Mouse (Mus musculus) kidney, adult 2 months (tissue): ENCODE measurements around the gene Gm10300. TPM values are rescaled to one million over a fixed set of nuclear protein-coding genes. Genes with fewer than 3 reads are reported as not detected.
A peak's percentile ranks its signal among the peaks of the same experiment; 100 is the strongest.

Experiments used
- DNase-seq: peaks from one replicate; pipeline ENCODE4 v3.0.0; 2021
- H3K27ac ChIP-seq: fragments of 200-500 bp; 2 replicates; pipeline ENCODE4 v1.5.1; 2012; ENCODE audit warnings: low read depth, low read length, control low read depth, inconsistent platforms; ENCODE audit not compliant: insufficient read depth
- H3K27me3 ChIP-seq: fragments of 200-500 bp; replicated peaks from 2 replicates; pipeline ENCODE4 v1.6.1; 2012; ENCODE audit warnings: mild to moderate bottlenecking, moderate library complexity, low read length, inconsistent platforms; ENCODE audit not compliant: control insufficient read depth, insufficient read depth
- H3K36me3 ChIP-seq: fragments of 200-500 bp; 2 replicates; pipeline ENCODE4 v1.6.1; 2012; ENCODE audit warnings: mild to moderate bottlenecking, moderate library complexity, low read length, inconsistent platforms; ENCODE audit not compliant: control insufficient read depth, insufficient read depth
- H3K4me1 ChIP-seq: fragments of 200-500 bp; 2 replicates; pipeline ENCODE4 v1.6.1; 2011; ENCODE audit warnings: low read length; ENCODE audit not compliant: control insufficient read depth, insufficient read depth
- H3K4me3 ChIP-seq: fragments of 200-500 bp; 2 replicates; pipeline ENCODE4 v1.5.1; 2011; ENCODE audit warnings: mild to moderate bottlenecking, low read depth, low read length, control low read depth; ENCODE audit not compliant: insufficient read depth
- CTCF ChIP-seq: fragments of 200-500 bp; conservative IDR thresholded peaks from 2 replicates; pipeline ENCODE4 v1.5.1; 2011; ENCODE audit warnings: low read depth, mild to moderate bottlenecking, control low read depth, low read length, moderate library complexity, mixed read lengths; ENCODE audit not compliant: insufficient read depth, insufficient read length
- POLR2A ChIP-seq: fragments of 200-500 bp; IDR thresholded peaks from one replicate; pipeline ENCODE4 v1.6.1; 2011; ENCODE audit warnings: low read depth, low read length, control low read depth
- WGBS: fragments of 180-500 bp; shearing (Covaris S2); methylation state at CpG from one replicate; pipeline ENCODE4 v1.1.7; 2018; 5-methylcytosine and 5-hydroxymethylcytosine counted together
- polyA plus RNA-seq: library from polyadenylated mRNA; depleted of rRNA; stranded (reverse); fragments of >200 nt; gene quantifications from 2 replicates; pipeline ENCODE4 v1.2.3, GENCODE M21; 2012

Gm10300 gene
- polyA plus RNA-seq, 1 experiment = 0.09 TPM

DNA sequence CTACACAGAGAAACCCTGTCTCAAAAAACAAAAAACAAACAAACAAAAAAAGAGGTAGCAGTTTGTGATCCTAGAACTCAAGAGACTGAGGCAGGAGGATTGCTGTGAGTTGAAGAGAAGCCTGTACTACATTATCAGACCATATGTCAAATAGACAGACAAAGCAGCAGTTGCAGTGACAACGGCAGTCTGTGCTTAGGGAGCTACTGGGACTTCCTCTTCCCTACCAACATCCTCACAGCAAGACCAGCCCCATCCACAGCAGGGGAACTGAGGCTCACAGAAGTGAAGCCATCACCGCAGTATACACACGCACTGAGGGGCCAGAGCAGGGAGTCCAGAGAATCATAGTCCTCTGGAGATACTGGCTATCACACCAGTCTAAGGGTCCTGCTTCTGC is 8.9 kb upstream of the Gm10300 start:
- WGBS = 27% methylated on average over 3 of the region's 3 CpGs
- Histone ChIP-seq H3K4me1 (peaks cover 67% of the 10 kb centered on the region), H3K27me3 (no peaks in the 10 kb centered on the region), H3K27ac (peak overlapping the region; percentile 91), H3K4me3 (no peak overlapping the region), H3K36me3 (no peaks in the 10 kb centered on the region; the same call in 1 of the 2 replicates)
- TF ChIP-seq CTCF (no peak), POLR2A (no peak)
- DNase-seq = no peak

DNA sequence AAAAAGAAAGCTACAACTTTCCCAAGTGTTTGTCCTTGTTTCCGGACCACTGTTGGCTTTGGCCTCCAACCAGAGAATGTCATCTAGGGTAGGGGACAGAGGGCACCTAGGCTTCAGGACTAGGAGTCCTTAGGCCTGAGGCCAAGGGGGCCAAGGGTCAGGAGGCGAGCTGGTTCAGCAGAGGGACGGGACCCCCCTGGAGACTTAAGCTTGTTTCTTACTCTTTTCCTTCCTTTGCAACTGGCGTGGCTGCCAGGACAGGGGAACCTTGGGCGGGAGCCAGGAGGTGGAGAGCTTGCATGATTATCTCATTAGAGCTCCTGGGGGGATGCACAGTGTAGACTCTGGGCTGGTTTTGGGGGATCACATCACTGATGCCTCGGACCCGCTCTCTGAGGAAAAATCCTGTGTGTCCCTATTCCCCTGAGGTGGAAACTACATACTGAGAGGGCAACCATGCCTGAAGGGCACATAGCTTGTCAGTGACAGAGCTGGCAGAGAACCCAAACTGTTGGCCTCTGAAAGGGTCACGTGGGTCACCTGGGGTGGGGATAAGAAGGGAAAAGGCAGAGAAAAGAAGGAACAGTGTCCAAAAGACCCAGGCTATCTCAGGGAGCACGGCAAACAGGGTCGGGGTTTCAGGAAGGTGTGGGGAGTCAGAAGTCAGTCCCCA is 8.3 kb upstream of the Gm10300 start:
- DNase-seq = peak; percentile 96
- peaks cover 72% of the 10 kb centered on the region for H3K4me1 ChIP-seq
- H3K4me3 ChIP-seq = no peak overlapping the region
- no peaks in the 10 kb centered on the region; the same call in 1 of the 2 replicates for H3K36me3 ChIP-seq
- H3K27me3 ChIP-seq = no peaks in the 10 kb centered on the region
- TF ChIP-seq CTCF (no peak), POLR2A (no peak)
- H3K27ac ChIP-seq = peak overlapping the region; percentile 91
- 12% methylated on average over 10 of the region's 10 CpGs for WGBS

DNA sequence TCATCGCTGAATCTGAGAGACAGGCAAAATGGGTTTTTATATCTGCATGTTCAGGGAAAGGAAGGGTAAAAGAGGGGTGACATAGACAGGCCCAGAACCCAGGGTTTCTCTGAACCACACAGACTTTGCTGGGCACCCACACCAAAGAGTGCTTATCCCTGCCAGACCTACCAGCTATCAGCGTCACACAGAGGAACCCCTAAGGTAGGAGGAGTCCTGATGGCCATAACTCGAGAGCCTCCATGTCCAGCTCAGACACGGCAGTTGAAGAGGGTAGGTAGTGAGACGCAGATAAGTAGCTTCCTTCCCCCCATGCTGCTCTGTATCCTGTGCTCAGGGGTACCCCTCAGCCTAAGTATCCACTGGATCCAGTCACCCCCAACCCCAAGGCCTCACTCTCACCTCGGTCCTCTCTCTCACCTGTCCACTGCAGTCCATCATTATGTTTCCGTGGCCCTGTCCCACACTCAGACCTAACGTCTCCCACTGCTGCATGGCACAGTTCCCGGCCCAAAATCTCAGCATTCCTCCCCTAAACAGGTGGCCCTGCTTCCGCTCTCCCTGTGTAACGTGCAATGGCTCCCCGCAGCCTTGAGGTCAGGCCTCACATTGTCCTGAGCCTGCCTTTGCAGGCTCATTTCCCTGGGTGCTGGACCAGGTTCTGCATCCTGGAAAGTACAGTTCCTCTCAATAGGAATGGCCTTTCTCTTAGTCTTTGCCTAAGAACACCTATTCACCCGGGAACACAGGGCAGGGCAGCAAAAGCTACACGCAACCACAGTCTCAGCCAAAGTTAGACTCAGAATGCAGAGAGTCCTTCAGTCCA is 7.2 kb upstream of the Gm10300 start:
- Histone ChIP-seq H3K27me3 (no peaks in the 10 kb centered on the region), H3K36me3 (no peaks in the 10 kb centered on the region; the same call in 1 of the 2 replicates), H3K4me1 (peaks cover 78% of the 10 kb centered on the region), H3K27ac (peak overlapping the region; percentile 91), H3K4me3 (no peak overlapping the region)
- WGBS = 59% methylated on average over 14 of the region's 14 CpGs
- DNase-seq = peak; percentile 18
- no peak for TF ChIP-seq POLR2A
- TF ChIP-seq CTCF = no peak

DNA sequence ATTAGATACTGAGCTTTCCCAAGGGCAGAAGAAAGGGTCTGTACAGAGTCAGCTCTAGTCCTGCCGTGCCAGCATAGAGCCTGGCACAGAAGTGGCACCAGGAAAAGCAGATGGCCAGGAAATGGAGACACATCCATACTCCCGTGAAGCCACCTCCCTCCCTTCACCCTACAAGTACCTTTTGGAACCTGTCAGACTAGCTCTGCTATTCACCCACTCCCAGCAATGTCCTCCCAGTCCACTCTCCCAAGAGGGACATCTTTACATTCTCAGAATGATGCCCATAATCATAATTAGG is 6.6 kb upstream of the Gm10300 start:
- no peaks in the 10 kb centered on the region; the same call in 1 of the 2 replicates for H3K36me3 ChIP-seq
- peak overlapping the region; percentile 91 for H3K27ac ChIP-seq
- WGBS = 31% methylated on average over 2 of the region's 2 CpGs
- H3K4me1 ChIP-seq = peaks cover 77% of the 10 kb centered on the region
- no peak for DNase-seq
- TF ChIP-seq POLR2A (no peak), CTCF (no peak)
- no peak overlapping the region for H3K4me3 ChIP-seq
- no peaks in the 10 kb centered on the region for H3K27me3 ChIP-seq

DNA sequence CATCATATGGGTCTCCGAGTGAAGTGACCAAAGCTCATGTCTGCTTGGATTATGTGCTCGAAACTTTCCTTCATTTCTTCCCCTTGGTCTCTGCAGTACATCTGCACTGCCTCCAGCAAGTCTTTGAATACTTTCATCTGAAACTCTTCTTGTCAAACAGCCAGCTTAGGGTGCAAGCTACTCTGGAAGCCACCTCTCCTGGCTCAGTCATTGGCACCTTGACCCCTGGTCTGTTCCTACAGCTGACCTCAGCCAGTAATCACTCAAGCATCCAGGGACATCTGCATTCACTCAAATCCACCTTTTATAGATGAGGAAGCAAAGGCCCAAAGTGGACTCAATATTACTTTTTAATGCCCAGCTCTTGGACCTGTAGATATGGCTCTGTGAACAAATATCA is 2.8 kb upstream of the Gm10300 start:
- WGBS = 69% methylated on average over 2 of the region's 2 CpGs
- TF ChIP-seq CTCF = no peak
- TF ChIP-seq POLR2A = no peak
- Histone ChIP-seq H3K4me1 (peaks cover 54% of the 10 kb centered on the region), H3K27ac (peak overlapping the region; percentile 83), H3K36me3 (no peaks in the 10 kb centered on the region; the same call in 1 of the 2 replicates), H3K27me3 (no peaks in the 10 kb centered on the region), H3K4me3 (no peak overlapping the region)
- DNase-seq = peak; percentile 80

DNA sequence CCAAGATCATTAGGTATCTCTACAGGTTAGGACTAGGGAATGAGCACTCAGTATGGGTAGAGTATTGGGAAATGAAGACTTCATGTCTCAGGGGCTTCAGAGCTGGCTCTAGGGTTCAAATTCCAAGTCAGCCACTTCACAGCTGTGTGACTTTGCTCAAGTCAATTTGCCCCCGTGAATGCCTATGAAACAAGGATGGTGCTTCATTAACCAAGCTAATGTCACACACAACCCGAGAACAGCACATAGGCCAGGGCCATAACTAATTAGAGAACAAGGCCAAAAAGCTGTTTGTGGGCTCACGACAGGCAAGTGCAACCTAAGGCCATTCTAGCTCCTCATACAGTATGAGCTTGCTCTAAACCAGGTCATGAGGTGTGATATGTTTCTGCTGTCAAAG is 2.3 kb upstream of the Gm10300 start:
- no peak overlapping the region for H3K4me3 ChIP-seq
- no peaks in the 10 kb centered on the region for H3K27me3 ChIP-seq
- H3K4me1 ChIP-seq = peaks cover 50% of the 10 kb centered on the region
- TF ChIP-seq POLR2A (no peak), CTCF (no peak)
- peak; percentile 68 for DNase-seq
- no peaks in the 10 kb centered on the region; the same call in 1 of the 2 replicates for H3K36me3 ChIP-seq
- WGBS = 39% methylated on average over 3 of the region's 3 CpGs
- H3K27ac ChIP-seq = peak overlapping the region; percentile 83

DNA sequence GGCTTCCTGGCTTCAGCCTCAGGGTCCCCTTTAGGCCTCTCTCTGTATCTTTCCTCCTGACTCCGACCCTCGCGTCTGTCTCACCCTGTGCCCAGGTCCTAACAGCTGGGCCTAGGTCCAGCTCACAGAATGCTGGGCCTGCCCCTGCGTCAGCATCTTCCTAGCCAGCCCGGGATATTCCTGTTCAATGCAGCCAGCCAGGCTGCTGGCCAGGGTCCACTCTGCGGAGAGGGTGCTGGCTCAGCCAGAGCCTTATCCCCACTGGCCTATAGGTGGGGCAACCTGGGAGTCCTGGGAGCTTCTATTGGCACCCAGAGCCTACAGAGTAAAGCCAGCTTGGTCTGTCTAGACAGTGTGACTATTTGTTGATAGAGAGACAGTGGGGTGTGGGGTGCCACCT is 1.6 kb upstream of the Gm10300 start:
- TF ChIP-seq POLR2A = no peak
- peak; percentile 35 for TF ChIP-seq CTCF
- no peaks in the 10 kb centered on the region for H3K27me3 ChIP-seq
- H3K36me3 ChIP-seq = no peaks in the 10 kb centered on the region; the same call in 1 of the 2 replicates
- peak overlapping the region; percentile 45 for H3K4me3 ChIP-seq
- H3K27ac ChIP-seq = peak overlapping the region; percentile 83
- 32% methylated on average over 6 of the region's 6 CpGs for WGBS
- peaks cover 42% of the 10 kb centered on the region for H3K4me1 ChIP-seq
- DNase-seq = peak; percentile 94
